Mouse (Mus musculus): Measurements from ENCODE around the gene Actl10. TPM values are rescaled to one million over a fixed set of nuclear protein-coding genes. Genes with fewer than 3 reads are reported as not detected.

The Actl10 gene
- polyA plus RNA-seq, 1 experiment: not detected

DNA sequence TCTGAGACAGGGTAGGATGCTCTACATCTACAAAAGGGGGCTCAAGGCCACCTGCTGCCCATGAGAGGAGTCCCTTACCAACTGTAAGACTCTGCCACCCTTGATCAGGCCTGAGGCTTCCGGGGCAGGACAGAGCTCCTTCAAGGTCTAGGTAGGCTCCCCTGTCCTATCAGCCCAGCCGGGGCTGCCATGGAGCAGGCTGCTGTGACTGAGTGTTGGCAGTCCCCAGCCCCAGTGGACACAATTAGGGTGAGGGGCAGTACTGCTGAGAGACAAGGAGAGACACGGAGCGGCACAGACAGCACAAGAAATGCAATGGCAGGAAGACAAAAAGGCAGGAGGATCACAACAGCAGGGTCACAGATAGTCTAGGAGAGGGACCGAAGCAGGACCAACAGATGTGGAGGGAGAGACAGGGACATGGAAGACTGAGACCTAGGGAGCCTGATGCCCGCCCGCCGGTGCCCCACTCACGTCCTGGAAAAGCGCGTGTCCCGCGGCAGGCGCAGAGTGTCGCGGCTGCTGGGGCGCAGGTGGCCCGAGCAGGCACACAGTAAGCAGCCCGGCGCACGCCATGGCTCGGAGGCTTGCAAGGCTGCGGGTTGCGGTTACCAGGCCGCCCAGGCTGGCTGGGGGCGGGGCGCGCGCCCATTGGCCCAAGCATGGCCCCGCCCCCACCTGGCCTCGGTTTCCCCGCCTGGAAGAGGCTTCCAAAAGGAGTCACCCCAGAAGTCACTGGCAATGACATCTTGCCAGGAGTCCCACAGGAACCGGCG lies 6.9 kb downstream of the Actl10 start, which contains the start of gene Necab3:
TSS of gene Necab3 (minus strand) at position 627 of the 776 bp plus-strand sequence.
- no peak for TF ChIP-seq CTCF (IDR thresholded peaks at IDR 0.05; ENCODE audit: insufficient read depth, low read depth, low read length)
- 0 out of 2 replicates have a peak, but pooled peaks have one; percentile 27 for TF ChIP-seq POLR2A (IDR thresholded peaks at IDR 0.05; ENCODE audit: insufficient read depth, low read depth, low read length)
- WGBS: 7% methylated on average over 34 of the region's 34 CpGs
- Histone ChIP-seq H3K4me3 (ENCODE audit: insufficient read depth, low read depth, low read length) (peak within 1 kb of the TSS; percentile 68), H3K4me1 (ENCODE audit: control insufficient read depth, insufficient read depth, low read length) (peaks cover 43% of the 10 kb centered on the region), H3K27ac (ENCODE audit: insufficient read depth, low read depth, low read length) (peak within 1 kb of the TSS; percentile 87)

DNA sequence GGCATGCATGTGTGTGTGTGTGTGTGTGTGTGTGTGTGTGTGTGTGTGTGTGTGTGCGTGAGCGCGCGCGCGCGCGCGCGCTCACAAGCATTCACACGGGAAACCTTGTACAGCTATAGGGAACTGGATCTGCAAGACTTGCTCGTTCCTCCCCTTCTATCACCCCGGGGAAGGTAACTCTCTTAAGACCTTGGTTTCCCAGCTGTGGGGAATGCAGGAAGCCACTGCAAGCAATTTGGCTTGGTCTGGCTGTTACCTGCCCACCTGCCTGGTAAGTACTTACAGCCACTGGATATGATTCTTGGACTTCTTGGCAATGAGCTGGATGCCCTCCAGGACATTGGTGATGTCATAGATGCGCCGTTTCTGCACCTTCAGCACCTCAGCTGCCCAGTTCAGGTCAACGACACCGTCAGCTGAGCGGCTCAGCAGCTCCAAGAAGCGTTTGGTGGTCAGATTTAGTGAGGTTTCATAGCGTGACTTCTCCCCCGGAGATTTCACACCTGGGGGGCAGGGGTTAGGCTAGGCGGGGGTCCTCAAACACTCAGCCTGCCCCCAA lies 12.1 kb downstream of the Actl10 start:
- H3K4me1 ChIP-seq (ENCODE audit: control insufficient read depth, insufficient read depth, low read length): peaks cover 9% of the 10 kb centered on the region
- WGBS: 92% methylated on average over 22 of the region's 22 CpGs
- TF ChIP-seq CTCF (IDR thresholded peaks at IDR 0.05; ENCODE audit: insufficient read depth, low read depth, low read length) (no peak), POLR2A (IDR thresholded peaks at IDR 0.05; ENCODE audit: insufficient read depth, low read depth, low read length) (no peak)
- no peak overlapping the region for H3K27ac ChIP-seq (ENCODE audit: insufficient read depth, low read depth, low read length)
- H3K4me3 ChIP-seq (ENCODE audit: insufficient read depth, low read depth, low read length): no peak overlapping the region

DNA sequence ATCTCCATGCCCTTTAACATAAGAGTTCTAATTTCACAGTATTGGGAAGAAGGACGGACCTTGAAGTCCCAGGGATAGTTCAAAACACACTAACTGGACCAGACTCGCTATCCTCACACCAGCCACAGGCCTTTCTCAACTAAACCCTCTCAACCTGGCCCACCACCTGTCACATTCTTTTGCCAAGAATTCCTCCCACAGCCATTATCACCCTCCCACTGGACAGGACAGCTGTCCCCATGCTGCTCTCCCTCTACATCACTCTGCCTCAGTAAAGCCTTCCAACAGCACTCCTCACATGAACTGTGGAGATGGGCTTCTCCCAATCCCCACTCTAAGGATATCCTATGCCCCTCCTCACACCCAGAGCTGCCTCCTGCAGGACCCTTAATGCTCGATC lies 14.0 kb downstream of the Actl10 start:
- Histone ChIP-seq H3K27ac (ENCODE audit: insufficient read depth, low read depth, low read length) (no peak overlapping the region), H3K4me3 (ENCODE audit: insufficient read depth, low read depth, low read length) (no peak overlapping the region), H3K4me1 (ENCODE audit: control insufficient read depth, insufficient read depth, low read length) (peaks cover 7% of the 10 kb centered on the region)
- TF ChIP-seq POLR2A (IDR thresholded peaks at IDR 0.05; ENCODE audit: insufficient read depth, low read depth, low read length) (no peak), CTCF (IDR thresholded peaks at IDR 0.05; ENCODE audit: insufficient read depth, low read depth, low read length) (no peak)
- 91% methylated on average over 3 of the region's 3 CpGs for WGBS

DNA sequence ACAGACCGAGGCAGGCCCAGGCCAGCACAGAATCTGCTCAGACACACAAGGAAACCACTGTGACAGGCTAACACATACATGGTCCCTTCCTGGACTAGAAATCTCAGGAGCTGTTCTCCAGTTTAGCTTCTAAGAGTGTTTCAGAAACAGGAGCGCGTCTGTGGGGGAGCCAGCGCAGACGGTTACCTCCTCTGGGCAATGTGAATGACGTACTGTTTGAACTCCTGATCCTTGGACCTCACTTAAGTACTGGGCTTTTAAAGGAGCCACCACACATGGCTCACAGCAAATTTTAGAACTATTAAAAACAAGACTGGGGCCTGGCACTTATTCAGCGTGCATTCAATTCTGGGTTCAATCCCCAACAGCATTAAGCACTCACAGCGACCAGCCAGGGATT lies 15.1 kb downstream of the Actl10 start:
- TF ChIP-seq CTCF (IDR thresholded peaks at IDR 0.05; ENCODE audit: insufficient read depth, low read depth, low read length) (no peak), POLR2A (IDR thresholded peaks at IDR 0.05; ENCODE audit: insufficient read depth, low read depth, low read length) (no peak)
- WGBS: 78% methylated on average over 8 of the region's 8 CpGs
- H3K27ac ChIP-seq (ENCODE audit: insufficient read depth, low read depth, low read length): no peak overlapping the region
- H3K4me1 ChIP-seq (ENCODE audit: control insufficient read depth, insufficient read depth, low read length): peaks cover 7% of the 10 kb centered on the region
- H3K4me3 ChIP-seq (ENCODE audit: insufficient read depth, low read depth, low read length): no peak overlapping the region

DNA sequence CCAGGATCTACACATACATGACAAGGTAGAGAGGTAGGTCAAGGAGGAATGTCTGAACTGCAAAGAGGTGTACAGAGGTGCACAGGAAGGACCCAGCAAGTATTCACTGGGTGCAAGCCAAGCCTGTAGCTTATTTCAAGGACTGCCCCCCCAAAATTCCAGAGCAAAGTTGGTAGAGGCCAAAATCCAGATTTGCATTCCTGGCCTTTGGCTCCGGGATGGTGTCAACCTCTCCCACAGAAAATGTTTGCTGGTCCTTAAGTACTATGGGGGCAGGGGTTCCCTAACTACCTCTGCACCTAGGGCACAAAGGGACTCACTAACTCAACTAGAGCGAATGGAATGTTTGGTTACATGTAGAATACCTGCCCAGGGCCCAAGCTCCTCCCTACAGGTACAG lies 16.2 kb downstream of the Actl10 start:
- no peak overlapping the region for H3K27ac ChIP-seq (ENCODE audit: insufficient read depth, low read depth, low read length)
- TF ChIP-seq POLR2A (IDR thresholded peaks at IDR 0.05; ENCODE audit: insufficient read depth, low read depth, low read length) (no peak), CTCF (IDR thresholded peaks at IDR 0.05; ENCODE audit: insufficient read depth, low read depth, low read length) (no peak)
- peaks cover 7% of the 10 kb centered on the region for H3K4me1 ChIP-seq (ENCODE audit: control insufficient read depth, insufficient read depth, low read length)
- 78% methylated on average over 2 of the region's 2 CpGs for WGBS
- no peak overlapping the region for H3K4me3 ChIP-seq (ENCODE audit: insufficient read depth, low read depth, low read length)

DNA sequence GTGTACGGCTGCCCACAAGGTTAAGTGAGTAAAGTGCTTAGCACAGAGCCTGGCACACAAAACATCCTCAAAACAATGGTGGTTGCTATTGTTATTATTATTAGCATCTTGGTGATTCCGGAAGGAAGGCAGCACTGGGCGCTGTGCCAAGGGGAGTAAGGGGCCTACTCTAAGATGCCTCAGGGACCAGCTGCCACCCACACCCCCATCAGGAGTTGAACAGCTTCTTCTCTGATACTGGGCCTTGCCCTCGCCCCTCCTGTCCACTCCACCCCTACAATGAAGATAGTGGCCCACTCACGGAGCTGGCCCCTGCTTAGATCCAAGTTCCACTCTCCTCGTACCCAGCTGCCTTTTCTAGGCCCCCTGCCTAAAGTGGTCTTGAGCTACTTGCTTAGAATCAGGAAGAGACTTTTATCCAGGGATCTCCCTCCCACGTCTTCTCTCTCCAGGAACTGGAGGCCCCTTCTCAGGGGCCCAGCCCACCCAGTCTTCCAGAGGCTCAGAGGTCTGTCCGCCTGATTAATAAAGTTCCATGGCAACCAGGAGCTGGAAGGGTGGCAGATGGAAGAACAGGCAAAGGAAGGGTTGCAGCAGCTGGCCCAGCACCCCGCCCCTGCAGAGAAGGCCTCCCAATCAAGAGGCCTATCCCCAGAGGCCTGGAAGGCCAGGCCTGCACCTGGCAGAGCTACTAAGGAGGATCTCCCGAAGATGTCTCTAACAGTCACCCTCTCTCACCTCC lies 16.9 kb downstream of the Actl10 start:
- Histone ChIP-seq H3K27ac (ENCODE audit: insufficient read depth, low read depth, low read length) (no peak overlapping the region), H3K4me3 (ENCODE audit: insufficient read depth, low read depth, low read length) (peak overlapping the region; percentile 63), H3K4me1 (ENCODE audit: control insufficient read depth, insufficient read depth, low read length) (peaks cover 7% of the 10 kb centered on the region)
- 41% methylated on average over 10 of the region's 10 CpGs for WGBS
- TF ChIP-seq POLR2A (IDR thresholded peaks at IDR 0.05; ENCODE audit: insufficient read depth, low read depth, low read length) (no peak), CTCF (IDR thresholded peaks at IDR 0.05; ENCODE audit: insufficient read depth, low read depth, low read length) (no peak)

DNA sequence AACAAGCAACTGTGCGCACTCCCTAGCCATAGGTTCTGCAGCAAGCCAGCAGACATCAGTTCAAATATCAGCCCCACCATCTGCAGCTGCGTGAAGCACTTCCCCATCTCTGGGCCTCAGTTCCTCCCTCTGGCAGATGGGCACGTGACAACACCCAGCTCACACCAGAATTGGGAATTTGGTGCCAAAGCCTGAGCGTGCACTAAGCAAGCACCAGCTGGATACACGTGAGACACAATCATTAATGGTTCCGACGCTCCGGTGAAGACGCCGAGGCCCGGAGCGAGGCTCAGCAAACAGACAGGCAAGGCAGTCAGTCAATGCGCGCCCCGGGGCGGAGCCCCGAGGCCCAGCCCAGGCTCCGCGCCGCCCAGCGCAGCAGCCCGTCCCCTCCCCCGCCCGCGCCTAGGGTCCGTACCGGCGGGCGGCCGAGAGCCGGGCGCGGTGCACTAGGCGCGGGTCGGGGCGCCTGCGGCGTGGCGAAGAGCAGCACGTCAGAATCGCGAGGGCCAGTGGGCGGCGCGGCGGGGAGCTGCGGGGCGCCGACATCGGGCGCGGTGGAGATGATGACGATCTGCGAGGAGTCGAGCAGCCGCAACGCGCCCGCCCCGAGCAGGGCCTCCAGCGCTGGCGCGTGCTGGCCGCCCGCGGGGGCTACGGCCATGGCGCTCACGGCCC lies 17.6 kb downstream of the Actl10 start:
- 1% methylated on average over 69 of the region's 70 CpGs for WGBS
- Histone ChIP-seq H3K4me3 (ENCODE audit: insufficient read depth, low read depth, low read length) (peak overlapping the region; percentile 63), H3K27ac (ENCODE audit: insufficient read depth, low read depth, low read length) (no peak overlapping the region), H3K4me1 (ENCODE audit: control insufficient read depth, insufficient read depth, low read length) (peaks cover 7% of the 10 kb centered on the region)
- TF ChIP-seq CTCF (IDR thresholded peaks at IDR 0.05; ENCODE audit: insufficient read depth, low read depth, low read length) (no peak), POLR2A (IDR thresholded peaks at IDR 0.05; ENCODE audit: insufficient read depth, low read depth, low read length) (no peak)

DNA sequence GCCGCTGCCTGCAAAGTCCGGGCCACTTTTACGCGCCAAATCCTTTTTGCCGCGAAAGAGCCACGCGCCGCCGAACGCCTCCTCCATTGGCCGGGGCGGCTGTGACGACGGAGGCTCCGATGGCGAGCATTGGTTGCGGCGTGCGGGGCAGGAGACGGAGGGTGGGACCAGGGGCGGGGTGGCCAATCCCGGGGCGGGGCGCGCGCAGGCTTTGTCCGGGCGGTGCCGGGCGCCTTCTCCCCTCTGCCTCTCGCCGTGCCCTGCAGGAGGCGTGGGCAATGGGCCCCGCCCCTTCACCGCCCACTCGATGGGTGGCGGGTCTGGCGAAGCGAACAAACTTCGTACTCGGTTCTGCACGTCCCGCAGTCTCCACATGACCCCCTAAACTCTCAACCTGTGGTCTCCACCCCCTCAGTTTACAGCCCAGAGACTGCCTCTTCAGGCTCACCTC lies 18.3 kb downstream of the Actl10 start, which contains the start of gene E2f1:
TSS of gene E2f1 (minus strand) at position 57 of the 451 bp plus-strand sequence.
- H3K27ac ChIP-seq (ENCODE audit: insufficient read depth, low read depth, low read length): no peak within 1 kb of the TSS
- TF ChIP-seq POLR2A (IDR thresholded peaks at IDR 0.05; ENCODE audit: insufficient read depth, low read depth, low read length) (no peak), CTCF (IDR thresholded peaks at IDR 0.05; ENCODE audit: insufficient read depth, low read depth, low read length) (peak; percentile 20; the same call in 1 of the 2 replicates)
- H3K4me1 ChIP-seq (ENCODE audit: control insufficient read depth, insufficient read depth, low read length): peaks cover 7% of the 10 kb centered on the region
- WGBS: under 1% methylated on average over 44 of the region's 44 CpGs
- peak within 1 kb of the TSS; percentile 85 for H3K4me3 ChIP-seq (ENCODE audit: insufficient read depth, low read depth, low read length)

Measured in olfactory bulb, adult 2 months (tissue).